Mouse (Mus musculus) limb, embryonic 13.5 days (tissue): ENCODE data around the gene Kcnj6. TPM values are rescaled to one million over a fixed set of nuclear protein-coding genes. Genes with fewer than 3 reads are reported as not detected.

ENCODE experiments used
- ATAC-seq: fragments of 200-750 bp; cut with Nextera tagmentation; 2 replicates; pipeline ENCODE4 v1.8.0; 2017; ENCODE audit warnings: low read depth, moderate number of reproducible peaks, moderate TSS enrichment; ENCODE audit not compliant: low FRiP score
- H3K27ac ChIP-seq: fragments of 300-500 bp; sonication (generic); 2 replicates; pipeline ENCODE4 v1.5.1; 2015; ENCODE audit warnings: inconsistent platforms, mild to moderate bottlenecking, moderate library complexity
- H3K27me3 ChIP-seq: fragments of 300-500 bp; sonication (generic); 2 replicates; pipeline ENCODE4 v1.6.1; 2015; ENCODE audit warnings: mild to moderate bottlenecking, inconsistent platforms
- H3K36me3 ChIP-seq: fragments of 300-500 bp; sonication (generic); 2 replicates; pipeline ENCODE4 v1.6.1; 2015; ENCODE audit warnings: inconsistent platforms, mild to moderate bottlenecking, moderate library complexity
- H3K4me1 ChIP-seq: fragments of 300-500 bp; sonication (generic); 2 replicates; pipeline ENCODE4 v1.6.1; 2015; ENCODE audit warnings: inconsistent platforms
- H3K4me2 ChIP-seq: fragments of 300-500 bp; sonication (generic); replicated peaks from 2 replicates; pipeline ENCODE4 v1.6.1; 2015; ENCODE audit warnings: inconsistent platforms, mild to moderate bottlenecking, moderate library complexity
- H3K4me3 ChIP-seq: fragments of 300-500 bp; sonication (generic); 2 replicates; pipeline ENCODE4 v1.5.1; 2015; ENCODE audit warnings: moderate library complexity, mild to moderate bottlenecking, inconsistent platforms
- H3K9ac ChIP-seq: fragments of 300-500 bp; sonication (generic); 2 replicates; pipeline ENCODE4 v1.6.1; 2015; ENCODE audit warnings: mild to moderate bottlenecking, inconsistent platforms
- H3K9me3 ChIP-seq: fragments of 300-500 bp; sonication (generic); 2 replicates; pipeline ENCODE4 v1.6.1; 2016; ENCODE audit warnings: inconsistent platforms
- WGBS: fragments of 180-500 bp; shearing (Covaris S2); methylation state at CpG from one replicate; pipeline ENCODE4 v1.1.7; 2015; 5-methylcytosine and 5-hydroxymethylcytosine counted together
- polyA plus RNA-seq: library from polyadenylated mRNA; unstranded; fragments of >200 nt; fragmentation: Nextera tagmentation; extraction: Ambion mirVana; gene quantifications from 2 replicates; pipeline ENCODE4 v1.2.1, GENCODE M21; 2015

The Kcnj6 gene
- polyA plus RNA-seq, 1 experiment from 2014 or later, result not detected

DNA sequence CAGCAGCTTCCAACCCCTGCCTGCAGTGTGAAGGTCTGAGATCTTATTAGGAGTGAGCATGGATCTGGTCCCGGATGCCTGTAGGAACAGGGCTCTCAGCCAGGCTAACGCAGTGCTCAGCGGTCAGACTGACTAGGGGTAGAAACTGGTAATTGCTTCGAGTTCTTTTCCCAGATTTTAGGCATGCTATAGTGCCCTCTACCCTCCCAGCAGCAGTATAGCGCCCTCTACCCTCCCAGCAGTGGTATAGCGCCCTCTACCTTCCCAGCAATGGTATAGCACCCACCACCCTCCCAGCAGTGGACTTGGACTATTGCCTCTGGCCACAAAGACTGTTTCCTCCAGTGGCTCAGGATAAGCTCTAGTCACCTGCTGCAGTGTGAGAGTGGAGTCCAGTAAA is 207.5 kb downstream of the Kcnj6 start:
- peaks cover 18% of the 10 kb centered on the region for H3K27me3 ChIP-seq
- H3K4me2 ChIP-seq, result no peak overlapping the region
- no peak overlapping the region for H3K27ac ChIP-seq
- ATAC-seq, result no peak
- no peak overlapping the region for H3K9ac ChIP-seq
- H3K9me3 ChIP-seq, result no peaks in the 10 kb centered on the region
- 27% methylated on average over 6 of the region's 6 CpGs for WGBS
- H3K4me3 ChIP-seq, result no peak overlapping the region
- H3K36me3 ChIP-seq, result no peaks in the 10 kb centered on the region
- H3K4me1 ChIP-seq, result no peaks in the 10 kb centered on the region

DNA sequence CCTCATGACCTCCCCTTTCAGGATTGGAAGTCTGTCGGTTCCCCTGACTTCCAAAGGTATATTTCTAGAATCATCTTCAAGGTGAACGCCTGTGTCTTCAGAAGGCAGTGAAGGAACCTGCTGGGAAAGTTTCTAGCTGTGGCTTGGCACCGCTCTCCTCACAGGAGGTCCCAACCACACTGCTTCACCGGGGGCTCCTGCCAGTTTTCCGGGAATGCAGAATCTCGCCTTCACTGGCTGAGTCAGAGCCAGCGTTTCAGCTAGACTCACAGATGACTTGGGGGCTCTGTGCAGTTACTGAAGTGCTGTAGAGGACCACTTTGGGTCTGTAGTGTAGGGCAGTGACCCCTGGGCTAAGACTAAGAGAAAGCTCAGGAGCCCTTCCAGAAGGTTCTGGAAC is 208.8 kb downstream of the Kcnj6 start:
- Histone ChIP-seq H3K36me3 (no peaks in the 10 kb centered on the region), H3K27ac (no peak overlapping the region), H3K4me1 (no peaks in the 10 kb centered on the region), H3K9ac (no peak overlapping the region), H3K9me3 (no peaks in the 10 kb centered on the region), H3K4me2 (no peak overlapping the region), H3K27me3 (peaks cover 18% of the 10 kb centered on the region), H3K4me3 (no peak overlapping the region)
- 76% methylated on average over 7 of the region's 7 CpGs for whole genome bisulfite sequencing
- ATAC-seq, result no peak

DNA sequence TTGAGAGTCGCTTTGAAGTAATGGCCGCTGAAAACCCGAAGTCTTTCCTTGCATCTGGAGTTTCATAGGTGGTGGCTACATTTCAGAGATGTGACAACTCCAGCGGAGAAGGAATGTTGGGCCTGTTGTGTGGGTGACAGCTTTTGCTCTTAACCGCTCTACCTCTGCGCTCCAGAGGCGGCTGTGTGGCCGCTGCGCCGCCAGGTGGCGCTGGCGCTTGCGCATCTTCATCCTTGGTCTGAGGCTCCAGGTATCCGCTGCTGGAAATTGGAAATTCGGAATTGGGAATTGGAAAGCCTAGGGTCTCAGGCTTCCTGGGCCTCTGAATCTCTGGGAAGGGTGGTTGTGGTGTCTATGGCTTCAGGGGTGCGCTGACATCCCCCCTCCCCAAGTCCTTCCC is 209.3 kb downstream of the Kcnj6 start:
- Histone ChIP-seq H3K36me3 (no peaks in the 10 kb centered on the region), H3K27me3 (peaks cover 18% of the 10 kb centered on the region), H3K4me2 (no peak overlapping the region), H3K4me3 (no peak overlapping the region), H3K9me3 (no peaks in the 10 kb centered on the region), H3K27ac (no peak overlapping the region), H3K9ac (no peak overlapping the region), H3K4me1 (no peaks in the 10 kb centered on the region)
- WGBS, result 6% methylated on average over 16 of the region's 16 CpGs
- no peak for ATAC-seq

DNA sequence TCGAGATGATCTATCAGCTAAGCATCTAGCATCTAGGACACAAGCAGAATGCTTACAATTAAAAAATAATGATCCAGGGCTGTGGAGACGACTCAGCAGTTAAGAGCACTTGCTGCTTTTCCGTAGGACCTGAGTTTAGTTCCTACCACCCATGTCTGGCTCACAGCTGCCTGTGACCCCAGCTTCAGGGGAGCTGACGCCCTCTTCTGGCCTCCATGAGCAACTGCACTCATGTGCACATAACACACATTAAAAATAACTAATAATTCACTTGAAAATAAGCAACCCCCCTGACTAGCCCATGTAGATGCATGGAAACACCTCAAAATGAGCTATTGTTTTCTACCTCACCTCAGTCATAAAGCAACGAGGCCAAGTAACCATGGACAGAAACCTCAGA is 211.6 kb downstream of the Kcnj6 start:
- no peak overlapping the region for H3K4me2 ChIP-seq
- H3K36me3 ChIP-seq, result no peaks in the 10 kb centered on the region
- no peaks in the 10 kb centered on the region for H3K9me3 ChIP-seq
- H3K4me3 ChIP-seq, result no peak overlapping the region
- H3K9ac ChIP-seq, result no peak overlapping the region
- 77% methylated on average over 5 of the region's 5 CpGs for WGBS
- peaks cover 8% of the 10 kb centered on the region; the same call in 1 of the 2 replicates for H3K4me1 ChIP-seq
- ATAC-seq, result no peak
- no peak overlapping the region for H3K27ac ChIP-seq
- H3K27me3 ChIP-seq, result peaks cover 15% of the 10 kb centered on the region

DNA sequence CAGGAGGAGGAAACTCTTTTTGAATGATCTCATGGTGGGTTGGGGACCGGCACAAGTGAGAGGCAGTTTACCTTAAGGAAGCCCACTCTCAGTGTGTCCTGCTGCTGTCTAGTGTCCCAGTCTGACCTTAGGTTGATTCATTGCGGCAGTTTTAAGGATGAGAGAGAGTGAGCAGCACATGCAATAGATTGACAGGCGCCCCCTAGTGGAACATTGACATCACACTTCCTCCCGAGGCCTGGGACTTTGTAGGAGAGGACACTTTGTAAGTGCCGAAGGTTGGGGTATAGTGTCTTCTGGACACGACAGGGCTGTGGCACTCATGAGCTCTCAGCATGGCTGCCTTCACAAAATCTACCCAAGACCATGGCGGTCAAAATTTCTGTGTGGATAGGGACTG is 213.8 kb downstream of the Kcnj6 start:
- H3K4me1 ChIP-seq, result peaks cover 8% of the 10 kb centered on the region; the same call in 1 of the 2 replicates
- H3K27me3 ChIP-seq, result peaks cover 9% of the 10 kb centered on the region
- H3K4me3 ChIP-seq, result no peak overlapping the region
- no peak overlapping the region for H3K27ac ChIP-seq
- no peak for ATAC-seq
- no peak overlapping the region for H3K9ac ChIP-seq
- H3K9me3 ChIP-seq, result peaks cover 6% of the 10 kb centered on the region; the same call in 1 of the 2 replicates
- H3K4me2 ChIP-seq, result no peak overlapping the region
- no peaks in the 10 kb centered on the region for H3K36me3 ChIP-seq
- 69% methylated on average over 7 of the region's 7 CpGs for WGBS

DNA sequence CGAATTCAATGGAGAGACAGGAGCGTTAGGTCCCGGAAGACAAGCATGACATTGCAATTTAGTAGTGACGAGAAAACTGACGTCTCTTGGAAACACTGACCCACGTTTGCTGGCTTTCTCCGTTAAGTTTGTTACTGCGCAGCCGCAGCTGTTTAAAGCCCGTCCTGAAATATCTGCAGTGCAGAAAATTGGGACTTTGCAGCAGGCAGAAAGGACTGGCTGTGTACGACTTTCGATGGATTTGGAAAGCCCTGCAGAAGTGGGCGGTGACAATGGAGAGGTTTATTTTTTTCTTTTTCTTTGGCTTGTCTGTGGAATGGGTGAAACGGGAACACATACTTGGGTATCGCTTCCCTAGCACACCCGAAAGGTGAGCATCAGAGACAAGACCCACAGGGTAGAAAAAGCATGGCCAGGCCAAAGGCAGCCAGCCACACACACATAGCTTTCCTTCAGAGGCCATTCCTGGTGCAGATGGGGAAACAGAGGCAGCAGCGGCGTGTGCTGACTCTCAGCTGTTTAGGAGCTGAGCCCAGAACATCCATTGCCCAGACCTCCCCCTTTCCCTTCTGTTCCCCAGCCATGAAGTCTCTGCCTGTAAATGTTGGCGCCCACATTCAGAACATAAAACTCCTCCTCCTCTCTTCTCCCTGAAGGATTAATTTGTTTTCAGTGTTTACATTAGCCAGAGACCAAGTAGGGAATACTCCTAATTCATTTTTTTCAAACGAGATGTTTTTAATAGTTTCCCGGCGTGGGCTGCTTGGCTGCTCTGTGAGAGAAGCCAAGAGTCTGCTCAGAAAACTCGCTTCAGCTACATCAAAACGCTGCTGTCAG is 215.2 kb downstream of the Kcnj6 start:
- Histone ChIP-seq H3K4me1 (peaks cover 8% of the 10 kb centered on the region; the same call in 1 of the 2 replicates), H3K9me3 (peaks cover 8% of the 10 kb centered on the region; the same call in 1 of the 2 replicates), H3K4me2 (no peak overlapping the region), H3K9ac (no peak overlapping the region), H3K27ac (no peak overlapping the region), H3K4me3 (no peak overlapping the region), H3K36me3 (no peaks in the 10 kb centered on the region), H3K27me3 (peaks cover 4% of the 10 kb centered on the region; the same call in 1 of the 2 replicates)
- ATAC-seq, result no peak
- WGBS, result 74% methylated on average over 24 of the region's 24 CpGs

- WGBS, result 67% methylated on average over 5 of the region's 5 CpGs
Measured at GRCm38 (mm10) chr16:94773928-94774327, 223.6 kb downstream of the Kcnj6 start.

GRCm38 (mm10) chr16:94767606-94768005 is 229.9 kb downstream of the Kcnj6 start:
- Histone ChIP-seq H3K27ac (no peak overlapping the region), H3K4me2 (no peak overlapping the region), H3K27me3 (no peaks in the 10 kb centered on the region), H3K4me3 (no peak overlapping the region), H3K9ac (no peak overlapping the region), H3K36me3 (no peaks in the 10 kb centered on the region), H3K9me3 (no peaks in the 10 kb centered on the region), H3K4me1 (peaks cover 6% of the 10 kb centered on the region; the same call in 1 of the 2 replicates)
- WGBS, result 71% methylated on average over 6 of the region's 6 CpGs
- no peak for ATAC-seq

More at GRCm38 (mm10) chr16:94773928-94774327, 223.6 kb downstream of the Kcnj6 start:
- no peaks in the 10 kb centered on the region for H3K27me3 ChIP-seq
- H3K9me3 ChIP-seq, result peaks cover 4% of the 10 kb centered on the region; the same call in 1 of the 2 replicates
- no peaks in the 10 kb centered on the region for H3K4me1 ChIP-seq
- no peak for ATAC-seq
- H3K27ac ChIP-seq, result no peak overlapping the region
- no peak overlapping the region for H3K9ac ChIP-seq
- no peak overlapping the region for H3K4me3 ChIP-seq
- H3K4me2 ChIP-seq, result no peak overlapping the region
- no peaks in the 10 kb centered on the region for H3K36me3 ChIP-seq

GRCm38 (mm10) chr16:94765129-94765528 is 232.4 kb downstream of the Kcnj6 start:
- no peak overlapping the region for H3K9ac ChIP-seq
- WGBS, result 41% methylated on average over 8 of the region's 8 CpGs
- H3K27ac ChIP-seq, result no peak overlapping the region
- no peak overlapping the region for H3K4me3 ChIP-seq
- H3K36me3 ChIP-seq, result no peaks in the 10 kb centered on the region
- H3K9me3 ChIP-seq, result no peaks in the 10 kb centered on the region
- H3K4me2 ChIP-seq, result 0 out of 2 replicates have a peak overlapping the region, but pooled peaks have one; percentile 10
- no peaks in the 10 kb centered on the region for H3K27me3 ChIP-seq
- peaks cover 6% of the 10 kb centered on the region; the same call in 1 of the 2 replicates for H3K4me1 ChIP-seq
- ATAC-seq, result peak; percentile 48; the same call in 1 of the 2 replicates

DNA sequence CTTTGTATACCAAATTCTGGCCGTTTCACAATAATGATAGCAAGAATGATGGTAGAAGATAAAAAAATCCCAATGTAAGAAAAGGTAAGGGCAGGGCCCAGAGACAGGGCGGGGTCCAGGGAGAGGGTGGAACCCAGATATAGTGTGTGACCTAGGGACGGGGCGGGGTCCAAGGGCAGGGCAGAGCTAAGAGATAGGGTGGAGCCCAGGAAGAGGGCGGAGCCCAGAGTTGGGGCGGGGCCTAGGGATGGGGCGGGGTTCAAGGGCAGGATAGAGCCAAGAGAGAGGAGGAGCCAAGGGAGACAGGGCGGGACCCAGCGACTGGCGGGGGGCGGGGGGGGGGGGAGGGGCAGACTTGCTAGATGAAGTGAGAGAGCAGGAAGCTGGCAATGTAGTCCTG is 236.8 kb downstream of the Kcnj6 start:
- ATAC-seq, result no peak
- 34% methylated on average over 8 of the region's 11 CpGs for WGBS

DNA sequence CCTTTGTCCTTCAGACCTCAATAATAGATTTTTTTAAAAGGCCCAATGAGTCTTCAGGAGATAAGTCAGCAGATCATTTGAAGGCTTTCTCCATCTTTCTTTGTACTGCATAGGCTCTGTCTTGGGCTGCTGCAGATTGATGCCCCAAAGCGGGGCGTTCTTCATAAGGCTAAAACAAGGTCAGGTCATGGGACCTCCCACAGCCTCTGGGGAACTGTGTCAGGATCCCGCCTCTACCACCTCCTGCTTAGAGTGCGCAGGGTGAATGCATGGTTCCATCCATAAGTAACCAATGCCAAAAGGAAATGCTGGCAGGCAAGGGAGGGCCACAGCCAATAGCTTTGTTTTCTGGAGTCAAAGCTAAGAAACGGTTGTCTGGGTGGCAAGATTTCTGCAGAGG is 237.7 kb downstream of the Kcnj6 start:
- no peak for ATAC-seq
- no peaks in the 10 kb centered on the region for H3K36me3 ChIP-seq
- H3K27ac ChIP-seq, result no peak overlapping the region
- no peak overlapping the region for H3K4me2 ChIP-seq
- no peak overlapping the region for H3K4me3 ChIP-seq
- no peaks in the 10 kb centered on the region for H3K9me3 ChIP-seq
- 74% methylated on average over 5 of the region's 5 CpGs for WGBS
- no peak overlapping the region for H3K9ac ChIP-seq
- no peaks in the 10 kb centered on the region for H3K4me1 ChIP-seq
- no peaks in the 10 kb centered on the region for H3K27me3 ChIP-seq

More for the DNA sequence above, 236.8 kb downstream of the Kcnj6 start:
- no peaks in the 10 kb centered on the region for H3K36me3 ChIP-seq
- H3K27me3 ChIP-seq, result no peaks in the 10 kb centered on the region
- no peak overlapping the region for H3K27ac ChIP-seq
- H3K4me3 ChIP-seq, result no peak overlapping the region
- H3K4me1 ChIP-seq, result peaks cover 6% of the 10 kb centered on the region; the same call in 1 of the 2 replicates
- no peak overlapping the region for H3K9ac ChIP-seq
- no peaks in the 10 kb centered on the region for H3K9me3 ChIP-seq
- H3K4me2 ChIP-seq, result no peak overlapping the region

GRCm38 (mm10) chr16:94758606-94759005 is 238.9 kb downstream of the Kcnj6 start:
- no peaks in the 10 kb centered on the region for H3K36me3 ChIP-seq
- H3K27me3 ChIP-seq, result no peaks in the 10 kb centered on the region
- no peak for ATAC-seq
- no peak overlapping the region for H3K9ac ChIP-seq
- no peaks in the 10 kb centered on the region for H3K9me3 ChIP-seq
- no peak overlapping the region for H3K4me3 ChIP-seq
- H3K4me1 ChIP-seq, result no peaks in the 10 kb centered on the region
- WGBS, result 61% methylated on average over 3 of the region's 3 CpGs
- H3K4me2 ChIP-seq, result no peak overlapping the region
- H3K27ac ChIP-seq, result no peak overlapping the region
